Comparison of ENCODE assay signal across 8 mouse cellular contexts in genomic region chr9:102723241-102723709, GRCm38 (mm10). TPM values are rescaled to one million over a fixed set of nuclear protein-coding genes. Genes with fewer than 3 reads are reported as not detected.
DNase-seq lines count a peak whose midpoint lies in the region; ATAC-seq and TF ChIP-seq lines count a peak whose summit lies in the region.

No protein-coding gene starts in this region.

- TF ChIP-seq CTCF in liver, embryonic 14.5 days (IDR thresholded peaks at IDR 0.05; ENCODE audit: low read depth): 0 out of 2 replicates have a peak, but pooled peaks have one; percentile 2

- H3K36me3 ChIP-seq in liver, embryonic 14.5 days (replicated peaks; ENCODE audit: control insufficient read depth, insufficient read depth, low read depth): no peaks in the 10 kb centered on the region; the same call in 1 of the 2 replicates
- H3K36me3 ChIP-seq in liver, embryonic 11.5 days (ENCODE audit: control insufficient read depth, insufficient read depth, low read length): peaks cover 30% of the 10 kb centered on the region
- peaks cover 60% of the 10 kb centered on the region for H3K36me3 ChIP-seq in forebrain, embryonic 15.5 days
- peaks cover 68% of the 10 kb centered on the region for H3K36me3 ChIP-seq in stomach, embryonic 14.5 days (ENCODE audit: control insufficient read depth, insufficient read depth, low read length)

- no peak for ATAC-seq in liver, embryonic 14.5 days (ENCODE audit: insufficient read depth)
- ATAC-seq in liver, embryonic 11.5 days (replicated peaks; ENCODE audit: low FRiP score): no peak
- ATAC-seq in forebrain, embryonic 15.5 days (replicated peaks): no peak
- ATAC-seq in stomach, embryonic 14.5 days (ENCODE audit: insufficient number of reproducible peaks, insufficient read depth, low FRiP score, low read depth): no peak

- 76% methylated on average over 12 of the region's 12 CpGs for WGBS in liver, embryonic 14.5 days (ENCODE audit: insufficient replicate concordance)
- WGBS in liver, embryonic 11.5 days: 87% methylated on average over 12 of the region's 12 CpGs
- WGBS in forebrain, embryonic 15.5 days: 63% methylated on average over 12 of the region's 12 CpGs
- WGBS in stomach, embryonic 14.5 days: 81% methylated on average over 12 of the region's 12 CpGs

- TF ChIP-seq EP300 in liver, embryonic 14.5 days (IDR thresholded peaks at IDR 0.05; ENCODE audit: low read depth): no peak

- H3K9me3 ChIP-seq in liver, embryonic 14.5 days (ENCODE audit: control insufficient read depth, low read length): no peaks in the 10 kb centered on the region
- H3K9me3 ChIP-seq in liver, embryonic 11.5 days (ENCODE audit: control insufficient read depth, low read length): no peaks in the 10 kb centered on the region
- H3K9me3 ChIP-seq in forebrain, embryonic 15.5 days: no peaks in the 10 kb centered on the region
- H3K9me3 ChIP-seq in stomach, embryonic 14.5 days (ENCODE audit: control insufficient read depth, low read depth, low read length): no peaks in the 10 kb centered on the region

- no peak overlapping the region for H3K4me2 ChIP-seq in liver, embryonic 14.5 days (ENCODE audit: low read depth)
- H3K4me2 ChIP-seq in liver, embryonic 11.5 days: no peak overlapping the region
- peak overlapping the region; percentile 3 for H3K4me2 ChIP-seq in forebrain, embryonic 15.5 days (replicated peaks)
- no peak overlapping the region for H3K4me2 ChIP-seq in stomach, embryonic 14.5 days (replicated peaks; ENCODE audit: low read depth, low read length)

- H3K4me3 ChIP-seq in liver, embryonic 14.5 days (ENCODE audit: insufficient read depth in 1 of 2, low read depth in 2 of 2, low read length in 2 of 2): no peak overlapping the region
- H3K4me3 ChIP-seq in liver, embryonic 11.5 days (ENCODE audit: low read depth, low read length): no peak overlapping the region
- no peak overlapping the region for H3K4me3 ChIP-seq in forebrain, embryonic 15.5 days
- H3K4me3 ChIP-seq in stomach, embryonic 14.5 days (ENCODE audit: low read depth, low read length): no peak overlapping the region

- no peak overlapping the region for H3K27ac ChIP-seq in liver, embryonic 14.5 days
- no peak overlapping the region for H3K27ac ChIP-seq in liver, embryonic 11.5 days (ENCODE audit: low read depth, low read length)
- peak overlapping the region; percentile 78 for H3K27ac ChIP-seq in forebrain, embryonic 15.5 days (replicated peaks)
- peak overlapping the region; percentile 29; the same call in 1 of the 2 replicates for H3K27ac ChIP-seq in stomach, embryonic 14.5 days (ENCODE audit: low read length)

- H3K9ac ChIP-seq in liver, embryonic 14.5 days (replicated peaks): no peak overlapping the region
- H3K9ac ChIP-seq in liver, embryonic 11.5 days (ENCODE audit: low read depth, low read length): no peak overlapping the region
- no peak overlapping the region for H3K9ac ChIP-seq in forebrain, embryonic 15.5 days (replicated peaks)
- H3K9ac ChIP-seq in stomach, embryonic 14.5 days (replicated peaks; ENCODE audit: low read depth, low read length): no peak overlapping the region

- no peak for DNase-seq in liver, embryonic 14.5 days (ENCODE audit: low read depth in 3 of 3, low spot score in 3 of 3)
- DNase-seq in liver, embryonic 11.5 days (ENCODE audit: low spot score): no peak
- peak; percentile 38 for DNase-seq in kidney, postnatal 14 days
- no peak for DNase-seq in urinary bladder, postnatal 4 days (ENCODE audit: low spot score in 2 of 2)
- DNase-seq in right cerebral cortex, adult 2 months (ENCODE audit: low spot score in 2 of 2): no peak
- no peak for DNase-seq in frontal cortex, postnatal 10 days (ENCODE audit: low spot score in 2 of 2)

- peaks cover 0 to 5% of the 10 kb centered on the region in 2 experiments; a peak in 1 of 4 replicates for H3K4me1 ChIP-seq in liver, embryonic 14.5 days (replicated peaks; ENCODE audit: control insufficient read depth in 2 of 2, insufficient read depth in 2 of 2, low read length in 1 of 2)
- peaks cover 49% of the 10 kb centered on the region for H3K4me1 ChIP-seq in liver, embryonic 11.5 days (replicated peaks; ENCODE audit: control insufficient read depth, insufficient read depth, low read length)
- peaks cover 76% of the 10 kb centered on the region for H3K4me1 ChIP-seq in forebrain, embryonic 15.5 days
- H3K4me1 ChIP-seq in stomach, embryonic 14.5 days (ENCODE audit: control insufficient read depth, insufficient read depth, low read length): peaks cover 72% of the 10 kb centered on the region

- peaks cover 12% of the 10 kb centered on the region for H3K27me3 ChIP-seq in liver, embryonic 14.5 days (ENCODE audit: control insufficient read depth, insufficient read depth, low read length)
- H3K27me3 ChIP-seq in liver, embryonic 11.5 days (replicated peaks; ENCODE audit: control insufficient read depth, insufficient read depth, low read length): peaks cover 21% of the 10 kb centered on the region
- no peaks in the 10 kb centered on the region for H3K27me3 ChIP-seq in forebrain, embryonic 15.5 days
- no peaks in the 10 kb centered on the region for H3K27me3 ChIP-seq in stomach, embryonic 14.5 days (ENCODE audit: control insufficient read depth, insufficient read depth, low read length)

RNA-seq across cellular contexts. Expression of gene Amotl2, which starts 6.8 kb away (rescaled TPM):
- 2.1 and 2.6 TPM in 2 replicates for polyA plus RNA-seq in liver, embryonic 14.5 days (2012; rRNA removed)
- 2.5 and 3.0 TPM in 2 replicates for polyA plus RNA-seq in liver, embryonic 14.5 days (2014; fragmentation: Nextera tagmentation; extraction: Ambion mirVana)
- 17.4 and 18.8 TPM in 2 replicates for polyA plus RNA-seq in liver, embryonic 11.5 days (2014; fragmentation: Nextera tagmentation; extraction: Ambion mirVana)
- 65.9 and 69.9 TPM in 2 replicates for polyA plus RNA-seq in forebrain, embryonic 15.5 days (2015; fragmentation: Nextera tagmentation; extraction: Ambion mirVana)
- polyA plus RNA-seq in stomach, embryonic 14.5 days (2014; fragmentation: Nextera tagmentation; extraction: Ambion mirVana): 22.1 and 28.9 TPM in 2 replicates

Comparison
In these comparisons a context has a peak if more than half of its experiments do, and no peak if none do; other contexts are left out.
1. H3K27ac ChIP-seq: peak in forebrain, embryonic 15.5 days (single experiment) and stomach, embryonic 14.5 days (single experiment); none in liver, embryonic 14.5 days (single experiment) and liver, embryonic 11.5 days (single experiment).